Mouse (Mus musculus) liver, embryonic 15.5 days (tissue): ENCODE results near the gene Tmem91. TPM values are rescaled to one million over a fixed set of nuclear protein-coding genes. Genes with fewer than 3 reads are reported as not detected.

Experiments
- ATAC-seq: fragments of 200-750 bp; cut with Nextera tagmentation; 2 replicates; pipeline ENCODE4 v1.8.0; 2017; ENCODE audit warnings: moderate number of reproducible peaks, mild to moderate bottlenecking, moderate library complexity; ENCODE audit not compliant: insufficient read depth
- H3K27ac ChIP-seq: fragments of 300-500 bp; sonication (generic); replicated peaks from 2 replicates; pipeline ENCODE4 v1.5.1; 2015; ENCODE audit warnings: mild to moderate bottlenecking, inconsistent platforms
- H3K27me3 ChIP-seq: fragments of 300-500 bp; sonication (generic); 2 replicates; pipeline ENCODE4 v1.6.1; 2015; ENCODE audit warnings: mild to moderate bottlenecking, inconsistent platforms
- H3K36me3 ChIP-seq: fragments of 300-500 bp; sonication (generic); replicated peaks from 2 replicates; pipeline ENCODE4 v1.6.1; 2015; ENCODE audit warnings: moderate library complexity, mild to moderate bottlenecking, inconsistent platforms
- H3K4me1 ChIP-seq: fragments of 300-500 bp; sonication (generic); replicated peaks from 2 replicates; pipeline ENCODE4 v1.6.1; 2015; ENCODE audit warnings: inconsistent platforms
- H3K4me2 ChIP-seq: fragments of 300-500 bp; sonication (generic); 2 replicates; pipeline ENCODE4 v1.6.1; 2015; ENCODE audit warnings: moderate library complexity, mild to moderate bottlenecking, inconsistent platforms
- H3K4me3 ChIP-seq: fragments of 300-500 bp; sonication (generic); replicated peaks from 2 replicates; pipeline ENCODE4 v1.5.1; 2015; ENCODE audit warnings: mild to moderate bottlenecking, inconsistent platforms
- H3K9ac ChIP-seq: fragments of 300-500 bp; sonication (generic); 2 replicates; pipeline ENCODE4 v1.6.1; 2015; ENCODE audit warnings: moderate library complexity, mild to moderate bottlenecking, inconsistent platforms
- H3K9me3 ChIP-seq: fragments of 300-500 bp; sonication (generic); replicated peaks from 2 replicates; pipeline ENCODE4 v1.6.1; 2016; ENCODE audit warnings: inconsistent platforms
- WGBS: fragments of 180-500 bp; shearing (Covaris S2); methylation state at CpG from one replicate; pipeline ENCODE4 v1.1.7; 2015; ENCODE audit warnings: mixed read lengths; ENCODE audit not compliant: insufficient replicate concordance; 5-methylcytosine and 5-hydroxymethylcytosine counted together
- polyA plus RNA-seq: library from polyadenylated mRNA; unstranded; fragments of >200 nt; fragmentation: Nextera tagmentation; extraction: Ambion mirVana; gene quantifications from 2 replicates; pipeline ENCODE4 v1.2.1, GENCODE M21; 2015

Tmem91 gene
- polyA plus RNA-seq, 1 experiment from 2014 or later: 1.0 TPM

GRCm38 (mm10) chr7:25699851-25700250, 24.9 kb upstream of the Tmem91 start:
- WGBS: 78% methylated on average over 13 of the region's 13 CpGs
- Histone ChIP-seq H3K36me3 (peaks cover 88% of the 10 kb centered on the region), H3K27ac (no peak overlapping the region), H3K4me3 (no peak overlapping the region), H3K27me3 (no peaks in the 10 kb centered on the region), H3K4me2 (no peak overlapping the region), H3K9me3 (no peaks in the 10 kb centered on the region; the same call in 1 of the 2 replicates), H3K4me1 (peaks cover 17% of the 10 kb centered on the region), H3K9ac (no peak overlapping the region)
- ATAC-seq: no peak

DNA sequence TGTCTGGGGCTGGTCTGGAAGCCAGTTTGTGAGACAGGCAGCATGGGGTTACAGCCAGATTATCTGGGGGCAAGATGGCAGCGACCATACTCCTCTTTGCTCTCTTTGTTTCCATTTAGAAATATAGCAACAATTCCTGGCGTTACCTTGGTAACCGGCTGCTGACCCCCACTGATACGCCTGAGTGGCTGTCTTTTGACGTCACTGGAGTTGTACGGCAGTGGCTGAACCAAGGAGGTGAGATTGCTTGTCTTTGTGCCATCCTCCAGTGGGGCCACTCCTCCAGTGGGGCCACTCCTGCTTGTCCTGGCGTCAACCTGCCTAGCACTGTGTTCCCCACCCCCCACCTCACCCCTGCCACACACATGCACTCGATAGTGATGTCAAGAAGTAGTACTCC, 19.1 kb upstream of the Tmem91 start:
- Histone ChIP-seq H3K27me3 (no peaks in the 10 kb centered on the region), H3K4me3 (no peak overlapping the region), H3K4me1 (peaks cover 35% of the 10 kb centered on the region), H3K4me2 (no peak overlapping the region), H3K27ac (no peak overlapping the region), H3K36me3 (peaks cover 69% of the 10 kb centered on the region), H3K9ac (no peak overlapping the region), H3K9me3 (no peaks in the 10 kb centered on the region)
- WGBS: 73% methylated on average over 8 of the region's 8 CpGs
- no peak for ATAC-seq

- Histone ChIP-seq H3K4me1 (peaks cover 74% of the 10 kb centered on the region), H3K9me3 (no peaks in the 10 kb centered on the region), H3K27me3 (no peaks in the 10 kb centered on the region), H3K4me3 (peak overlapping the region; percentile 72), H3K4me2 (peak overlapping the region; percentile 92), H3K36me3 (peaks cover 33% of the 10 kb centered on the region), H3K9ac (peak overlapping the region; percentile 88), H3K27ac (peak overlapping the region; percentile 91)
- WGBS: 21% methylated on average over 5 of the region's 5 CpGs
- ATAC-seq: no peak
These were observed 15.1 kb upstream of the Tmem91 start for GRCm38 (mm10) chr7:25690051-25690450.

- ATAC-seq: peak; percentile 35
- Histone ChIP-seq H3K9ac (peak overlapping the region; percentile 88), H3K4me2 (peak overlapping the region; percentile 92), H3K27me3 (no peaks in the 10 kb centered on the region), H3K27ac (peak overlapping the region; percentile 91), H3K9me3 (no peaks in the 10 kb centered on the region), H3K36me3 (peaks cover 28% of the 10 kb centered on the region), H3K4me3 (peak overlapping the region; percentile 72), H3K4me1 (peaks cover 79% of the 10 kb centered on the region)
- 3% methylated on average over 12 of the region's 12 CpGs for WGBS
These were observed 14.6 kb upstream of the Tmem91 start for GRCm38 (mm10) chr7:25689603-25690021.

GRCm38 (mm10) chr7:25688810-25689586, 14.0 kb upstream of the Tmem91 start:
- WGBS: under 1% methylated on average over 51 of the region's 52 CpGs

DNA sequence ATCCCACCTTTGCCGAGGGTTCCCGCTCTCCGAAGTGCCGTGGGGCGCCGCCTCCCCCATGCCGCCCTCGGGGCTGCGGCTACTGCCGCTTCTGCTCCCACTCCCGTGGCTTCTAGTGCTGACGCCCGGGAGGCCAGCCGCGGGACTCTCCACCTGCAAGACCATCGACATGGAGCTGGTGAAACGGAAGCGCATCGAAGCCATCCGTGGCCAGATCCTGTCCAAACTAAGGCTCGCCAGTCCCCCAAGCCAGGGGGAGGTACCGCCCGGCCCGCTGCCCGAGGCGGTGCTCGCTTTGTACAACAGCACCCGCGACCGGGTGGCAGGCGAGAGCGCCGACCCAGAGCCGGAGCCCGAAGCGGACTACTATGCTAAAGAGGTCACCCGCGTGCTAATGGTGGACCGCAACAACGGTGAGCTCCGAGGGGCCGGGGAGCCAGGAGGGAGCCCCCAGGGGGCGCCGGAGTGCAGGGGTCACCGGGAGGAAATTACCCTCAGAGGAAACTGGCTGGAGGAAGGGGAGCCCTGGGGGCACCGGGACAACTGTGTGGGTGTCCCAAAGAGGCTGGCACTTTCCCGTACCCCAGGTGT, 12.9 kb upstream of the Tmem91 start:
- peaks cover 96% of the 10 kb centered on the region for H3K4me1 ChIP-seq
- no peaks in the 10 kb centered on the region for H3K9me3 ChIP-seq
- ATAC-seq: no peak
- peak overlapping the region; percentile 72 for H3K4me3 ChIP-seq
- peaks cover 12% of the 10 kb centered on the region for H3K36me3 ChIP-seq
- H3K27ac ChIP-seq: peak overlapping the region; percentile 91
- peak overlapping the region; percentile 88 for H3K9ac ChIP-seq
- WGBS: under 1% methylated on average over 46 of the region's 47 CpGs
- H3K4me2 ChIP-seq: peak overlapping the region; percentile 92
- no peaks in the 10 kb centered on the region for H3K27me3 ChIP-seq

More at GRCm38 (mm10) chr7:25688810-25689586, 14.0 kb upstream of the Tmem91 start:
- H3K4me1 ChIP-seq: peaks cover 85% of the 10 kb centered on the region
- peak overlapping the region; percentile 92 for H3K4me2 ChIP-seq
- H3K4me3 ChIP-seq: peak overlapping the region; percentile 72
- peak overlapping the region; percentile 91 for H3K27ac ChIP-seq
- peak; percentile 80 for ATAC-seq
- H3K9ac ChIP-seq: peak overlapping the region; percentile 88
- H3K9me3 ChIP-seq: no peaks in the 10 kb centered on the region
- no peaks in the 10 kb centered on the region for H3K27me3 ChIP-seq
- H3K36me3 ChIP-seq: peaks cover 22% of the 10 kb centered on the region

DNA sequence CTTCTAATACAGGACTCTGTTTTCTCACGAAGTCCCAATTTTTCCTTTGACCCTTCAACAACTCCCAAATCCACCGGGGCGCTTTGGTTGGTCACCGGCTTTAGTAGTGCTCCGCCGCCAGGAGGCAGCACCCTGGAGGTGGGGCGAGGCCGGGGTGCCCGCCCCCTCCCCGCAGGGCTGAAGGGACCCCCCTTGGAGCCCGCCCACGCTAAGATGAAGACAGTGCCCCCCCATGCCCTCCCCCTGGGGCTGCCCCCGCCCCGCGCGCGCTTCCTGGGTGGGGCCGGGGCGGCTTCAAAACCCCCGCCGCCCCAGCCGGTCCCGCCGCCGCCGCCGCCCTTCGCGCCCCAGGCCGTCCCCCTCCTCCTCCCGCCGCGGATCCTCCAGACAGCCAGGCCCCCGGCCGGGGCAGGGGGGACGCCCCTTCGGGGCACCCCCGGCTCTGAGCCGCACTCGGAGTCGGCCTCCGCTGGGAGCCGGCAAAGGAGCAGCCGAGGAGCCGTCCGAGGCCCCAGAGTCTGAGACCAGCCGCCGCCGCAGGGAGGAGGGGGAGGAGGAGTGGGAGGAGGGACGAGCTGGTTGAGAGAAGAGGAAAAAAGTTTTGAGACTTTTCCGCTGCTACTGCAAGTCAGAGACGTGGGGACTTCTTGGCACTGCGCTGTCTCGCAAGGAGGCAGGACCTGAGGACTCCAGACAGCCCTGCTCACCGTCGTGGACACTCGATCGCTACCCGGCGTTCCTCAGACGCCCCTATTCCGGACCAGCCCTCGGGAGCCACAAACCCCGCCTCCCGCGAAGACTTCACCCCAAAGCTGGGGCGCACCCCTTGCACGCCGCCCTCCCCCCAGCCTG, 11.9 kb upstream of the Tmem91 start, which contains the start of gene Tgfb1:
Gene Tgfb1, plus strand, starts transcription at position 323 of the 852 bp plus-strand sequence.
- Histone ChIP-seq H3K36me3 (peaks cover 2% of the 10 kb centered on the region), H3K27me3 (no peaks in the 10 kb centered on the region), H3K9ac (peak within 1 kb of the TSS; percentile 88), H3K9me3 (no peaks in the 10 kb centered on the region), H3K27ac (peak within 1 kb of the TSS; percentile 91), H3K4me3 (peak within 1 kb of the TSS; percentile 72), H3K4me1 (peaks cover 97% of the 10 kb centered on the region), H3K4me2 (peak within 1 kb of the TSS; percentile 92)
- peak; percentile 37 for ATAC-seq
- 1% methylated on average over 58 of the region's 69 CpGs for WGBS

DNA sequence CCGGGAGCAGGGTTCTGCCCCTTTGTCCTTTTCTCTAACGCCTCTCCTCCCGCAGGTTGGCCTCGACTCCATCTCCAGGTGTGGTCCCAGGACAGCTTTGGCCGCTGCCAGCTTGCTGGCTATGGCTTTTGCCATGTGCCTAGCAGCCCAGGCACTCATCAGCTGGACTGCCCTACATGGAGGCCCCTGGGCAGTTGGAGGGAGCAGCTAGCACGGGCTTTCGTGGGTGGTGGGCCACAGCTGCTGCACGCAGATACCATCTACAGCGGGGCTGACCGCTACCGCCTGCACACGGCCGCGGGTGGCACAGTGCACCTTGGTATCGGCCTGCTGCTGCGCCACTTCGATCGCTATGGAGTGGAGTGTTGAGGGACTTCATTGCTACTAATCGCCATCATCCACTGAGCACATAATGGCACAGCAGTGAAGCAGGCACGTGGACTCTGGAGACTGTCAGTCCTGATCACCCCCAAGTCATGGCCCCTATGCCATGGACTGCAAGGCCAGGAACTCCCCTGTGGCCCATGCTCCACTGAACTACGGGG, 11.0 kb upstream of the Tmem91 start:
- no peak for ATAC-seq
- H3K9me3 ChIP-seq: no peaks in the 10 kb centered on the region
- no peaks in the 10 kb centered on the region for H3K36me3 ChIP-seq
- H3K27me3 ChIP-seq: no peaks in the 10 kb centered on the region
- 46% methylated on average over 21 of the region's 21 CpGs for WGBS
- H3K4me1 ChIP-seq: peaks cover 99% of the 10 kb centered on the region
- peak overlapping the region; percentile 88; the same call in 1 of the 2 replicates for H3K9ac ChIP-seq
- peak overlapping the region; percentile 91 for H3K27ac ChIP-seq
- H3K4me2 ChIP-seq: peak overlapping the region; percentile 92
- peak overlapping the region; percentile 72 for H3K4me3 ChIP-seq

DNA sequence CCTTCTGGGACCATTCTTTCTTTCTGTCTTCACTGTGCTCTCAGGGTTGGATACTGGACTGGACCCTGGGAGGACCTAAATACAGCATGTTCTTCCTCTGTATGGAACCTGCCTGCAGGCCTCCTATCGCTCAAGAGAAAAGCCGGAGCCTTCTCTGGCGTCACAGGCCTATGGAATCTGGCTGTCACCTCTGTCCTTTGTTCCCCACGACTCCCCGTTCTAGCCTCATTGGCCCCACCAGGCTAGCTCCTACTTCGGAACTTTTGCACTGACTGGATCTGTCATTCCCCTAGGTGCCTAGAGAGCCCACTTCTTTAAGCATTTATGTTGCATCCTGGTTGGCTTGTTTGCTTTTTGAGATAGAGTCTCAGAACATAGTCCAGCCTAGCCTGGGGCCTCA, 9.7 kb upstream of the Tmem91 start:
- H3K27ac ChIP-seq: no peak overlapping the region
- ATAC-seq: no peak
- no peaks in the 10 kb centered on the region for H3K9me3 ChIP-seq
- no peaks in the 10 kb centered on the region for H3K36me3 ChIP-seq
- no peak overlapping the region for H3K9ac ChIP-seq
- H3K4me1 ChIP-seq: peaks cover 96% of the 10 kb centered on the region
- no peaks in the 10 kb centered on the region for H3K27me3 ChIP-seq
- no peak overlapping the region for H3K4me3 ChIP-seq
- WGBS: 78% methylated on average over 6 of the region's 6 CpGs
- no peak overlapping the region for H3K4me2 ChIP-seq

DNA sequence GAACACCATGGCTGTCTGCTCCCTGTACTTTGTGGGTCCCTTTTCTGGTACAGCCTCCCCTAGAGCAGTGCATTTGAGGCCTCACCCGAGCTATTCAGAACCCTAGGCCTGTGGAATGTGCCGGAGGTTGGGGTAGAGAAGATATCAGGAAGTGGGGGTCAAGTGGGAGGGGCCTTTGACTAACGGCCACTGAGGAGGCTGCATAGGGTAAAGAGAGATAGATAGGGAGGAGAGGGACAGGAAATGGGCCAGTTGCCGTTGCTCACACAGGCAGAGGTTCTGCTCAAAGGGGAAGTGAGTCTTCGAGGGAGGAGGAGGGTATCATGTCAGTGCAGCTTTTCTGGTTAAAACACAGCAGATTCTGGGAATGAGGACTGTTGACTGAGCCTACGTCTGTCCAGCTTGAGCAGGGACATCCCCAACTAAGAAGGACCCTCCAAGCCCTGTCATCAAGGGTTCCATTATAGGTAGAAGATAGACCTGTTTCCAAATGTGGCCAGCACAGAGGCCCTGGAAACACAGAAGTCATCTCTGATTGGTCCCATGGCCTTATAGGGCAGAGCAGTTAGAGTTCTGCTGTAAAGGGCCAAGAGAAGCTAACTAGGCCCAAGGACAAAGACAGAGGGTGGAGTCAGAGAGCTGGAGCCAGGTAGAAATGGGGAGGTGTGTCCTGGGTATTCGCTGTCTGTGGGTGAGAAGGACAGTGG, 8.7 kb upstream of the Tmem91 start:
- Histone ChIP-seq H3K4me2 (peak overlapping the region; percentile 46), H3K9ac (0 out of 2 replicates have a peak overlapping the region, but pooled peaks have one; percentile 10), H3K4me3 (0 out of 2 replicates have a peak overlapping the region, but pooled peaks have one; percentile 6), H3K36me3 (no peaks in the 10 kb centered on the region), H3K9me3 (no peaks in the 10 kb centered on the region), H3K27me3 (no peaks in the 10 kb centered on the region), H3K4me1 (peaks cover 96% of the 10 kb centered on the region), H3K27ac (peak overlapping the region; percentile 97)
- 10% methylated on average over 7 of the region's 7 CpGs for WGBS
- no peak; the same call in 1 of the 2 replicates for ATAC-seq
